26 mouse cellular contexts compared by ENCODE assay signal in the genomic region with DNA sequence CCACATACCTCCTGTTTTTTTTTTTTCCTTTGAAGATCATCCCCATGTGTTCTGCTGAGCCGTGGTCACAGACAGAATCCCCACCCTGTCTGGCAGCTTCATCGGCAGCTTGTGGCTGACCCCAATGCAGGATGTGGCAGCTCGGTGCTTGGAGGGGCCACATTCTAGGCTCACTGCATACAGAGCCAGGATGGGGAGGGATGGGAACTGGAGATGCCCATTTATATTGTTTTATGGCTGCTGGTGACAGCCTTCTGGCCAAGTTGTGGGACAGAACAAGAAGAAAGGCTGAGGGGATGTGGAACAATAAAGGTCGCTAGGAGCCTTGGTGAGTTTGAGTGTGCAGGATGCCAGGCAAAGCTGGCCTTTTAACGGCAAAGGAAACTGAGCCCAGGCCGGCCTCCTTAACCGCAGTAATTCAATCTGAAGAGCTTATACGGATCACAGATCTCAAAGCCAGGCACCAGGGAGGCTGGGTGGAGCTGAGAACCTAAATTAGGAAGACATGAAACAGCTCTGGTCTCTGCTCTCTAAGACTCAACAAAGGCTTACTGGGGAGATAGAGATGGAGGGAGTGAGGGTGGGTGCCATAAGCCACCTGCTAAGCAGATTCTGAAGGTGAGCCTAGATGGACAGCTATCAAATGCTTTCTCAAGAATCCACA.
DNase-seq lines count a peak whose midpoint lies in the region; ATAC-seq and TF ChIP-seq lines count a peak whose summit lies in the region.
"Had no signal": no experiment of that assay in that cellular context is flagged by ENCODE, and none has a peak within 500 bp of the region (broad histone marks: within the 10 kb centered on the region; RNA-seq: fewer than 3 reads in every experiment).

No protein-coding gene starts in this region.

- ATAC-seq in forebrain, postnatal 0 days: no peak
- peak; percentile 92 for ATAC-seq in kidney, embryonic 14.5 days (ENCODE audit: low FRiP score, low TSS enrichment)
- ATAC-seq: intestine, embryonic 16.5 days; liver, postnatal 0 days; lung, postnatal 0 days; Patski had no signal

- no peak for TF ChIP-seq CTCF in forebrain, postnatal 0 days (IDR thresholded peaks at IDR 0.05; ENCODE audit: low read depth)

- no peak overlapping the region for H3K4me3 ChIP-seq in forebrain, embryonic 10.5 days
- no peak overlapping the region for H3K4me3 ChIP-seq in forebrain, postnatal 0 days (ENCODE audit: low read depth, low read length)
- no peak overlapping the region for H3K4me3 ChIP-seq in kidney, embryonic 14.5 days (ENCODE audit: low read length)
- H3K4me3 ChIP-seq: forebrain, embryonic 12.5 days; gastrocnemius, adult 2 months; limb, embryonic 12.5 days had no signal

- DNase-seq in forebrain, embryonic 10.5 days (ENCODE audit: extremely low spot score, low spot score): no peak
- DNase-seq in forebrain, postnatal 0 days: no peak
- DNase-seq in kidney, adult 11 months: no peak
- peak; percentile 21 for DNase-seq in retina, postnatal 1 day
- no peak for DNase-seq in retina, embryonic 14.5 days (ENCODE audit: low spot score)
- DNase-seq in cerebellum, postnatal 14 days: no peak
- DNase-seq in thymus, postnatal 14 days: no peak
- DNase-seq: adrenal gland, postnatal 36 days; cerebellum, adult 11 months; cerebellum, adult 9-11 months; gastrocnemius, adult 2 months; kidney, postnatal 36 days; liver, postnatal 0 days; right cerebral cortex, adult 18-20 months; right cerebral cortex, postnatal 4 days; thymus, postnatal 25 days had no signal

- H3K9me3 ChIP-seq in forebrain, embryonic 10.5 days: peaks cover 3% of the 10 kb centered on the region; the same call in 1 of the 2 replicates
- H3K9me3 ChIP-seq in forebrain, postnatal 0 days (ENCODE audit: low read length): no peaks in the 10 kb centered on the region
- no peaks in the 10 kb centered on the region for H3K9me3 ChIP-seq in kidney, embryonic 14.5 days (ENCODE audit: control insufficient read depth, low read length)

- H3K4me2 ChIP-seq in forebrain, postnatal 0 days (ENCODE audit: low read depth): no peak overlapping the region
- no peak overlapping the region for H3K4me2 ChIP-seq in kidney, embryonic 14.5 days (replicated peaks; ENCODE audit: low read depth, low read length)
- H3K4me2 ChIP-seq: forebrain, embryonic 12.5 days; heart, embryonic 11.5 days; limb, embryonic 12.5 days; liver, embryonic 11.5 days; midbrain, embryonic 11.5 days had no signal

- H3K27ac ChIP-seq in forebrain, embryonic 10.5 days: peak overlapping the region; percentile 56; the same call in 1 of the 2 replicates
- no peak overlapping the region for H3K27ac ChIP-seq in forebrain, postnatal 0 days (ENCODE audit: low read depth, low read length)
- H3K27ac ChIP-seq in kidney, embryonic 14.5 days (ENCODE audit: low read depth, low read length): peak overlapping the region; percentile 78; the same call in 1 of the 2 replicates
- H3K27ac ChIP-seq: forebrain, embryonic 12.5 days; gastrocnemius, adult 2 months; hindbrain, postnatal 0 days; limb, embryonic 12.5 days had no signal

- no peaks in the 10 kb centered on the region for H3K36me3 ChIP-seq in forebrain, embryonic 10.5 days (replicated peaks)
- no peaks in the 10 kb centered on the region for H3K36me3 ChIP-seq in forebrain, postnatal 0 days (ENCODE audit: insufficient read depth)
- H3K36me3 ChIP-seq in kidney, embryonic 14.5 days (ENCODE audit: control insufficient read depth, insufficient read depth, low read length): no peaks in the 10 kb centered on the region
- H3K36me3 ChIP-seq: forebrain, embryonic 12.5 days; limb, embryonic 12.5 days had no signal

- H3K27me3 ChIP-seq in forebrain, embryonic 10.5 days (ENCODE audit: poor library complexity, severe bottlenecking): no peaks in the 10 kb centered on the region
- H3K27me3 ChIP-seq in forebrain, postnatal 0 days (ENCODE audit: insufficient read depth, low read length): no peaks in the 10 kb centered on the region
- H3K27me3 ChIP-seq in kidney, embryonic 14.5 days (ENCODE audit: control insufficient read depth, insufficient read depth, low read length): no peaks in the 10 kb centered on the region
- H3K27me3 ChIP-seq: forebrain, embryonic 12.5 days; limb, embryonic 12.5 days had no signal

- peaks cover 27% of the 10 kb centered on the region for H3K4me1 ChIP-seq in forebrain, embryonic 10.5 days
- H3K4me1 ChIP-seq in forebrain, postnatal 0 days (ENCODE audit: insufficient read depth): 0 out of 2 replicates have a peak, but pooled peaks cover 4% of the 10 kb centered on the region
- peaks cover 12% of the 10 kb centered on the region for H3K4me1 ChIP-seq in kidney, embryonic 14.5 days (ENCODE audit: control insufficient read depth, insufficient read depth, low read length)

- no peak overlapping the region for H3K9ac ChIP-seq in forebrain, postnatal 0 days
- no peak overlapping the region for H3K9ac ChIP-seq in kidney, embryonic 14.5 days (ENCODE audit: low read depth, low read length)
- H3K9ac ChIP-seq: forebrain, embryonic 12.5 days; limb, embryonic 12.5 days; liver, postnatal 0 days had no signal

- 40% methylated on average over 8 of the region's 8 CpGs for WGBS in forebrain, embryonic 10.5 days
- 33% methylated on average over 8 of the region's 8 CpGs for WGBS in forebrain, postnatal 0 days
- WGBS in kidney, embryonic 14.5 days: 7% methylated on average over 8 of the region's 8 CpGs
